Mouse (Mus musculus) heart, postnatal 36 days (tissue): ENCODE results near the gene C1qtnf1. TPM values are rescaled to one million over a fixed set of nuclear protein-coding genes. Genes with fewer than 3 reads are reported as not detected.

Experiments
- DNase-seq, 2 experiments: peaks; one replicate each; pipeline ENCODE4 v3.0.0; 2021 to 2022
- intact Hi-C: fragments of 180-260 bp; cut with DNase I; formaldehyde crosslinking; loops from one replicate; pipeline ENCODE4 v1.15.1; 2025
- total RNA-seq, 2 experiments: library from RNA; stranded (reverse); gene quantifications; 2 replicates each; pipeline ENCODE4 v1.2.3; 2021

C1qtnf1 gene
- total RNA-seq, 2 experiments from 2014 or later: 19.8 to 24.5 TPM

DNA sequence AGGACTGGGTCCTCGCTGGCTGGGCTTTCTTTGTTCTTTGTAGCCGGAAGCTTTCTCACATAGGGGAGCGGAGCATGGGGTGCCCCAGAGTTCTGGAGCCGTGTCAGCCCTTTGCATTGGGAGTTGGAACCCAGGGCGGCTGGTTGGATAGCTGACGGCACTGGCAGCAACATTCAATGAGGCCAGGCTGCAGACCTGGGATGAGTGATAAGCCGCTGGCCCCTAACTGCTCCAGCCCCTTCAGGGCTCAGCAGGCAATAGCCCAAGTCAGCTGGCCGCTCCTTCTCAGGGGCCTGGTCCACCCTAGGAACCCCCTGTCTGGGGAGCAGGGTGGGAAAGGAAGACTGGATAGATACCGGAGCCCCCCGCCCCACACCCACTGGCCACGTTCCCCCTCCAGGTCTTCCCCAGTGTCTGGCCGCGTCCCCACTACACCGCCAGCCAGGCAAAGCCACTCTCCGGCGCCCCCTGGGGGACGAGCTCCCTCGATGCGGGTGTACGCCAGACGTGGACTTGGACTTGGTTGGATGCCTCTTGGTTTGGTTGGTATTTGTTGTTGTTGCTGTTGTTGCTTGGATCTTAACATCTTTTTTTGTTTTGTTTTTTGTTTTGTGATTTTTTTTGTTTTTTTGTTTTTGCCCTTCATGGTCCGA lies 62.7 kb downstream of the C1qtnf1 start:
- intact Hi-C loops: loop anchor here (1.0 to 2.0 kb wide), 2 partner anchors 44 to 66 kb away; no protein-coding TSS in a partner anchor
- DNase-seq: peak; percentile 89 to 93

GRCm38 (mm10) chr11:118491230-118491629 lies 63.2 kb downstream of the C1qtnf1 start:
- intact Hi-C loops: loop anchor here (1.0 to 2.0 kb wide), 2 partner anchors 45 to 66 kb away; no protein-coding TSS in a partner anchor
- DNase-seq: no peak

GRCm38 (mm10) chr11:118493458-118493857 lies 65.5 kb downstream of the C1qtnf1 start:
- no peak for DNase-seq
- intact Hi-C loops: no loop called here

DNA sequence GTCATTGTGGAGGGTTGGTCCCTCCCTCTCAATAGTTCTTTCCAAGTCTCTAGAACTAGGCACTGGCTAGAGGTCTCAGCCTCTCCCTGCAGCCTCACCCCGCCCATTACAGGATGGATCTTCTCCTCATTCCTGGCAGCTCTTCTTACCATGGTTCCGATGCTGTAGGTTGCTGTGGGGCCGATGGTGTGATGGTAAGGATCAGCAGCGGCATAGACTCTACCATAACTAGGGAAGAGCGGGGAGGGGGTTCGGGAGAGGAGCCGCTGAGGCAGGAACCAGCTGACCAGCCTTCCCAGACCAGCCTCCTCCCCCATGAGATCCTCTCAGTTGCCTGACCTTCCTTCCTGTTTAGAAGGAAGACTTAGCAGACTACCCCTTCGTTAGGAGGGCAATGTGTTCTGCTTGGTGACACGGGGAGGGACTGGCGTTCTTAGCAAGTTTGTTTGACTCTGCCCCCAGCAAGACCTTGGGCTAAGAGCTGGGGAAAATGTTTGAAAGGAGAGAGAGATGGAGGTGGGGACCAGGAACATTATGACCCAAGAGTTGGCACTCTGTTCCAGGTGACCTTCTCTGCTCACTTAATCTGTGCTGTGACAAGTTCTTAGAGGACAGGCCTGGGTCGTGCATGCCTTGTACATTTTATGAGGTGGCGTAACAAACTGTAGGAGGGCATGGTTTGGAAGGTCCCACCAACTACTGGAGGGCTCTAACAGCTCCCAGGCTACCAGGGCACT lies 66.2 kb downstream of the C1qtnf1 start:
- intact Hi-C loops: no loop called here
- DNase-seq: no peak

- no peak for DNase-seq
- intact Hi-C loops: no loop called here
Observed at GRCm38 (mm10) chr11:118495065-118495464, 67.1 kb downstream of the C1qtnf1 start.

GRCm38 (mm10) chr11:118496066-118496689 lies 68.2 kb downstream of the C1qtnf1 start:
- intact Hi-C loops: no loop called here
- DNase-seq: no peak

Other genes with a start within 250 kb of the C1qtnf1 start
- 10 to 100 TPM; 45.6 to 51.6 TPM for gene Cyth1, start 179.6 kb upstream of the C1qtnf1 start, total RNA-seq
- 10 to 100 TPM; 12.6 to 15.2 TPM for gene Usp36, start 138.0 kb upstream of the C1qtnf1 start, total RNA-seq
- under 1 TPM; 0.56 to 0.76 TPM for gene Cep295nl, start 85.7 kb upstream of the C1qtnf1 start, total RNA-seq
- gene Timp2, start 72.5 kb upstream of the C1qtnf1 start, total RNA-seq: 100 to 1,000 TPM; 118 to 123 TPM
- 10 to 100 TPM; 26.2 to 48.2 TPM for gene Lgals3bp, start 26.1 kb upstream of the C1qtnf1 start, total RNA-seq
- gene Cant1, start 9.1 kb upstream of the C1qtnf1 start, total RNA-seq: 10 to 100 TPM; 16.4 to 18.3 TPM
- gene Engase, start 48.6 kb downstream of the C1qtnf1 start, total RNA-seq: 1 to 10 TPM; 5.4 to 7.4 TPM